Mouse (Mus musculus): ENCODE measurements around the gene Fkbp1a. TPM values are rescaled to one million over a fixed set of nuclear protein-coding genes. Genes with fewer than 3 reads are reported as not detected.

Fkbp1a gene
- 71.3 and 72.5 TPM in 2 replicates for total RNA-seq (2014; rRNA removed; ENCODE audit: low replicate concordance)
- 454 and 476 TPM in 2 replicates for polyA plus RNA-seq (2015; fragmentation: Nextera tagmentation; extraction: Ambion mirVana)

- whole genome bisulfite sequencing: under 1% methylated on average over 68 of the region's 93 CpGs
- Histone ChIP-seq H3K4me3 (ENCODE audit: low read depth, low read length) (peak within 1 kb of the TSS; percentile 80), H3K27ac (ENCODE audit: low read depth) (peak within 1 kb of the TSS; percentile 95), H3K4me1 (ENCODE audit: control insufficient read depth, insufficient read depth) (peaks cover 22% of the 10 kb centered on the region), H3K4me2 (ENCODE audit: low read depth, low read length) (peak within 1 kb of the TSS; percentile 67), H3K9ac (replicated peaks; ENCODE audit: low read depth, low read length) (peak within 1 kb of the TSS; percentile 85), H3K9me3 (replicated peaks; ENCODE audit: control insufficient read depth, low read length) (no peaks in the 10 kb centered on the region), H3K36me3 (replicated peaks; ENCODE audit: control insufficient read depth, insufficient read depth, low read length) (peaks cover 26% of the 10 kb centered on the region), H3K27me3 (ENCODE audit: control insufficient read depth, insufficient read depth, low read length) (no peaks in the 10 kb centered on the region)
- TF ChIP-seq CTCF (IDR thresholded peaks at IDR 0.05; ENCODE audit: low read depth) (no peak), EP300 (IDR thresholded peaks at IDR 0.05; ENCODE audit: low read depth) (peak; percentile 97)
- peak; percentile 90 for DNase-seq (ENCODE audit: low spot score)
- ATAC-seq (ENCODE audit: insufficient read depth, low read depth): peak; percentile 97
Observed at GRCm38 (mm10) chr2:151542323-151543062, at the start of gene Fkbp1a. Gene Fkbp1a (plus strand): TSS chr2:151542483.

GRCm38 (mm10) chr2:151494035-151494803 is 48.1 kb upstream of the Fkbp1a start, which contains the start of gene Nsfl1c:
Gene Nsfl1c (plus strand): TSS chr2:151494182.
- TF ChIP-seq EP300 (IDR thresholded peaks at IDR 0.05; ENCODE audit: low read depth): no peak
- peak; percentile 96 for TF ChIP-seq CTCF (IDR thresholded peaks at IDR 0.05; ENCODE audit: low read depth)
- WGBS: under 1% methylated on average over 71 of the region's 73 CpGs

GRCm38 (mm10) chr2:151498358-151498757 is 43.9 kb upstream of the Fkbp1a start:
- H3K4me1 ChIP-seq (ENCODE audit: control insufficient read depth, insufficient read depth): peaks cover 9% of the 10 kb centered on the region
- no peak overlapping the region for H3K4me2 ChIP-seq (ENCODE audit: low read depth, low read length)
- H3K9me3 ChIP-seq (replicated peaks; ENCODE audit: control insufficient read depth, low read length): no peaks in the 10 kb centered on the region
- no peak overlapping the region for H3K4me3 ChIP-seq (ENCODE audit: low read depth, low read length)
- no peak overlapping the region for H3K9ac ChIP-seq (replicated peaks; ENCODE audit: low read depth, low read length)
- ATAC-seq (ENCODE audit: insufficient read depth, low read depth) (no peak), DNase-seq (ENCODE audit: low spot score) (no peak)
- no peak overlapping the region for H3K27ac ChIP-seq (ENCODE audit: low read depth)
- H3K36me3 ChIP-seq (replicated peaks; ENCODE audit: control insufficient read depth, insufficient read depth, low read length): peaks cover 67% of the 10 kb centered on the region
- H3K27me3 ChIP-seq (ENCODE audit: control insufficient read depth, insufficient read depth, low read length): no peaks in the 10 kb centered on the region
- no peak for TF ChIP-seq EP300 (IDR thresholded peaks at IDR 0.05; ENCODE audit: low read depth)
- TF ChIP-seq CTCF (IDR thresholded peaks at IDR 0.05; ENCODE audit: low read depth): no peak
- 50% methylated on average over 3 of the region's 3 CpGs for WGBS

More at GRCm38 (mm10) chr2:151494035-151494803, 48.1 kb upstream of the Fkbp1a start, which contains the start of gene Nsfl1c:
- peak; percentile 89 for DNase-seq (ENCODE audit: low spot score)
- peak within 1 kb of the TSS; percentile 76 for H3K4me2 ChIP-seq (ENCODE audit: low read depth, low read length)
- peak; percentile 100 for ATAC-seq (ENCODE audit: insufficient read depth, low read depth)
- peak within 1 kb of the TSS; percentile 75 for H3K4me3 ChIP-seq (ENCODE audit: low read depth, low read length)
- H3K27ac ChIP-seq (ENCODE audit: low read depth): peak within 1 kb of the TSS; percentile 40
- peak within 1 kb of the TSS; percentile 73 for H3K9ac ChIP-seq (replicated peaks; ENCODE audit: low read depth, low read length)
- peaks cover 9% of the 10 kb centered on the region for H3K4me1 ChIP-seq (ENCODE audit: control insufficient read depth, insufficient read depth)
- H3K36me3 ChIP-seq (replicated peaks; ENCODE audit: control insufficient read depth, insufficient read depth, low read length): peaks cover 29% of the 10 kb centered on the region
- no peaks in the 10 kb centered on the region for H3K9me3 ChIP-seq (replicated peaks; ENCODE audit: control insufficient read depth, low read length)
- no peaks in the 10 kb centered on the region for H3K27me3 ChIP-seq (ENCODE audit: control insufficient read depth, insufficient read depth, low read length)

GRCm38 (mm10) chr2:151500442-151501007 is 41.8 kb upstream of the Fkbp1a start:
- no peak for ATAC-seq (ENCODE audit: insufficient read depth, low read depth)
- WGBS: 84% methylated on average over 6 of the region's 6 CpGs
- peaks cover 86% of the 10 kb centered on the region for H3K36me3 ChIP-seq (replicated peaks; ENCODE audit: control insufficient read depth, insufficient read depth, low read length)

DNA sequence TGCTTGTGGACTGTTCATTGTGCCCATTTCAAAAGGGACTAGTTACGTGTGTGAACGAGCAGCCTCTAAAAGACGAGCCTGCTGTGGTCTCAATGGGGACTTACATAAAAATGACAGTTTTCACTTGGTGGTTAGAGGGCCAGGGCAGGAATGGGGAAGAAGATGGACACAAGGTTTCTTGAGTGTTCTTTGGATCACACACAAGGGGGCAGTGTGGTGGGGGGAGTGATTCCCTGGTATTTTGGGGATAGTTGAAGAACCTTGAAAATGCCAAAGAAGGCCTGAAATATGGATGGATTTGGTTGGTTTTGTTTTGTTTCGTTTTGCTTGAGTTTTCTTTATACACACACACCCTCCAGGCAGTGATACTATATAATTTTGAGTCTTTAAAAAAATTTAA is 38.1 kb upstream of the Fkbp1a start:
- H3K4me3 ChIP-seq (ENCODE audit: low read depth, low read length): no peak overlapping the region
- H3K27ac ChIP-seq (ENCODE audit: low read depth): no peak overlapping the region
- H3K9ac ChIP-seq (replicated peaks; ENCODE audit: low read depth, low read length): no peak overlapping the region
- no peaks in the 10 kb centered on the region for H3K4me1 ChIP-seq (ENCODE audit: control insufficient read depth, insufficient read depth)
- 87% methylated on average over 4 of the region's 4 CpGs for WGBS
- H3K27me3 ChIP-seq (ENCODE audit: control insufficient read depth, insufficient read depth, low read length): no peaks in the 10 kb centered on the region
- no peak overlapping the region for H3K4me2 ChIP-seq (ENCODE audit: low read depth, low read length)
- no peaks in the 10 kb centered on the region for H3K9me3 ChIP-seq (replicated peaks; ENCODE audit: control insufficient read depth, low read length)
- TF ChIP-seq EP300 (IDR thresholded peaks at IDR 0.05; ENCODE audit: low read depth) (no peak), CTCF (IDR thresholded peaks at IDR 0.05; ENCODE audit: low read depth) (no peak)
- H3K36me3 ChIP-seq (replicated peaks; ENCODE audit: control insufficient read depth, insufficient read depth, low read length): peaks cover 85% of the 10 kb centered on the region
- DNase-seq (ENCODE audit: low spot score): no peak
- ATAC-seq (ENCODE audit: insufficient read depth, low read depth): no peak

More at GRCm38 (mm10) chr2:151500442-151501007, 41.8 kb upstream of the Fkbp1a start:
- Histone ChIP-seq H3K4me2 (ENCODE audit: low read depth, low read length) (no peak overlapping the region), H3K27me3 (ENCODE audit: control insufficient read depth, insufficient read depth, low read length) (no peaks in the 10 kb centered on the region), H3K4me3 (ENCODE audit: low read depth, low read length) (no peak overlapping the region), H3K9me3 (replicated peaks; ENCODE audit: control insufficient read depth, low read length) (no peaks in the 10 kb centered on the region), H3K27ac (ENCODE audit: low read depth) (no peak overlapping the region), H3K9ac (replicated peaks; ENCODE audit: low read depth, low read length) (no peak overlapping the region), H3K4me1 (ENCODE audit: control insufficient read depth, insufficient read depth) (no peaks in the 10 kb centered on the region)
- no peak for DNase-seq (ENCODE audit: low spot score)
- TF ChIP-seq CTCF (IDR thresholded peaks at IDR 0.05; ENCODE audit: low read depth): no peak
- no peak for TF ChIP-seq EP300 (IDR thresholded peaks at IDR 0.05; ENCODE audit: low read depth)
